Mouse (Mus musculus) bone marrow macrophage, adult 2 months (primary cell): ENCODE measurements around the gene Syt2.

Source experiments
- CTCF ChIP-seq: IDR thresholded peaks from 2 replicates; pipeline ENCODE4 v1.5.1; 2012; ENCODE audit warnings: low read depth, mild to moderate bottlenecking, low read length, moderate library complexity
- POLR2A ChIP-seq: IDR thresholded peaks from 2 replicates; pipeline ENCODE4 v1.6.1; 2012; ENCODE audit warnings: mild to moderate bottlenecking, low read depth, low read length, borderline replicate concordance

GRCm38 (mm10) chr1:134700634-134701033 is 54.2 kb downstream of the Syt2 start:
- TF ChIP-seq CTCF, result no peak
- no peak for TF ChIP-seq POLR2A
